Mouse (Mus musculus) ES-Bruce4 (cell line): ENCODE data around the gene Igfbpl1.

Experiments used
- CTCF ChIP-seq: IDR thresholded peaks from one replicate; pipeline ENCODE4 v1.8.1; 2011; ENCODE audit warnings: low read depth, low read length
- EP300 ChIP-seq: IDR thresholded peaks from 2 replicates; pipeline ENCODE4 v1.6.1; 2011; ENCODE audit warnings: low read depth, low read length; ENCODE audit not compliant: insufficient read depth
- POLR2A ChIP-seq: IDR thresholded peaks from one replicate; pipeline ENCODE4 v1.8.1; 2011; ENCODE audit warnings: low read length; ENCODE audit not compliant: insufficient read depth

- TF ChIP-seq CTCF = no peak
- TF ChIP-seq POLR2A = no peak
- TF ChIP-seq EP300 = no peak
Observed at GRCm38 (mm10) chr4:45783671-45784070, 43.1 kb downstream of the Igfbpl1 start.
